Mouse (Mus musculus) forelimb bud, embryonic 11.5 days (tissue): ENCODE measurements around the gene Trmt1l.

Experiments used
- DNase-seq: peaks from one replicate; pipeline ENCODE4 v3.0.0-alpha.2; 2012; ENCODE audit warnings: low read depth, low spot score

Trmt1l gene

GRCm38 (mm10) chr1:151494711-151495110 lies 66.4 kb downstream of the Trmt1l start:
- DNase-seq = no peak

- no peak for DNase-seq
These were observed 67.4 kb downstream of the Trmt1l start for GRCm38 (mm10) chr1:151495635-151496285.

GRCm38 (mm10) chr1:151497028-151497427 lies 68.7 kb downstream of the Trmt1l start:
- peak; percentile 37 for DNase-seq

- no peak for DNase-seq
These were observed 69.6 kb downstream of the Trmt1l start for GRCm38 (mm10) chr1:151497942-151498341.

- DNase-seq = no peak
These were observed 70.0 kb downstream of the Trmt1l start for GRCm38 (mm10) chr1:151498381-151498780.

- DNase-seq = peak; percentile 55
These were observed 71.6 kb downstream of the Trmt1l start for GRCm38 (mm10) chr1:151499815-151500501.

- DNase-seq = peak; percentile 95
These were observed 72.4 kb downstream of the Trmt1l start, which contains the start of gene Rnf2 for GRCm38 (mm10) chr1:151500531-151501361. Gene Rnf2, minus strand, starts transcription at chr1:151500955.
